Mouse (Mus musculus) lung, adult 2 months (tissue): ENCODE results near the gene Ssh2.

ENCODE experiments used
- CTCF ChIP-seq: fragments of 200-500 bp; IDR thresholded peaks from 2 replicates; pipeline ENCODE4 v1.5.1; 2011; ENCODE audit warnings: mild to moderate bottlenecking, low read length, control low read depth; ENCODE audit not compliant: insufficient read depth
- POLR2A ChIP-seq: fragments of 200-500 bp; IDR thresholded peaks from 2 replicates; pipeline ENCODE4 v1.6.1; 2011; ENCODE audit warnings: low read depth, mild to moderate bottlenecking, control low read depth, low read length, borderline replicate concordance; ENCODE audit errors: extremely low read depth

DNA sequence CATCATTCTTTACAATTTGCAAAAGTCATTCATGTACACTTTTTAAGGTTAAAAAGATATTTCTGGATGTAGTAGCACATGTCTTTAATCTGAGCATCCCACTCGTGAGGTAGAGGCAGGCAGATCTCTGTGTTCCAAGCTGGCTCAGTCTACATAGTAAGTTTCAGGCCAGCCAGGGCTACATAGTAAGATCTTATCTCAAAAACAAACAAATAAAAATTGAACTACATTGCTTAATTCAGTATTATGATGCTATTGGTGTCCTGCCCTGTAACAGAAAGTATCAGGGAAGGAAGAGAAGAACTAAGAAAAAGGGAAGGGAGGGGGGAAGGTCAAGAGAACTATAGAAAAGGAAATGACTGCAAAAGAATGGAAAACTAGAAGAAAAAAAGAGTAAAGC, 21.3 kb upstream of the Ssh2 start:
- no peak for TF ChIP-seq POLR2A
- TF ChIP-seq CTCF, result no peak
